Mouse (Mus musculus): ENCODE measurements around the gene Mycbp2.

GRCm38 (mm10) chr14:103071471-103071870 lies 275.1 kb downstream of the Mycbp2 start:
- TF ChIP-seq POLR2A (IDR thresholded peaks at IDR 0.05; ENCODE audit: low read depth, low read length) (no peak), TCF12 (IDR thresholded peaks at IDR 0.05; ENCODE audit: low read depth, low read length) (no peak), CTCF (conservative IDR thresholded peaks at IDR 0.05 in 1 of 2, IDR thresholded peaks at IDR 0.05 in 1 of 2; ENCODE audit: low read depth in 2 of 2, low read length in 2 of 2) (no peak), ZNF384 (IDR thresholded peaks at IDR 0.05; ENCODE audit: low read depth, low read length) (no peak), NELFE (IDR thresholded peaks at IDR 0.05; ENCODE audit: low read depth, low read length) (no peak), UBTF (IDR thresholded peaks at IDR 0.05; ENCODE audit: low read depth, low read length) (no peak), MXI1 (IDR thresholded peaks at IDR 0.05; ENCODE audit: low read depth, low read length) (no peak), POLR2AphosphoS2 (IDR thresholded peaks at IDR 0.05; ENCODE audit: low read depth, low read length) (no peak), ZMIZ1 (IDR thresholded peaks at IDR 0.05; ENCODE audit: low read depth, low read length) (no peak), EP300 (IDR thresholded peaks at IDR 0.05; ENCODE audit: low read length) (no peak), RCOR1 (conservative IDR thresholded peaks at IDR 0.05; ENCODE audit: low read depth, low read length) (no peak), HCFC1 (IDR thresholded peaks at IDR 0.05; ENCODE audit: low read depth, low read length) (no peak)

All from CH12.LX (cell line).